Mouse (Mus musculus) heart, embryonic 16.5 days (tissue): ENCODE data around the gene Pcyt2. TPM values are rescaled to one million over a fixed set of nuclear protein-coding genes. Genes with fewer than 3 reads are reported as not detected.

Experiments
- ATAC-seq: fragments of 200-750 bp; cut with Nextera tagmentation; replicated peaks from 2 replicates; pipeline ENCODE4 v1.8.0; 2017; ENCODE audit warnings: moderate number of reproducible peaks; ENCODE audit not compliant: insufficient read depth, low FRiP score; ENCODE audit errors: extremely low read depth
- H3K27ac ChIP-seq: fragments of 300-500 bp; sonication (generic); 2 replicates; pipeline ENCODE4 v1.5.1; 2014; ENCODE audit warnings: mild to moderate bottlenecking, low read length, control low read depth, moderate library complexity
- H3K27me3 ChIP-seq: fragments of 300-500 bp; sonication (generic); 2 replicates; pipeline ENCODE4 v1.6.1; 2014; ENCODE audit warnings: low read length, mixed read lengths; ENCODE audit not compliant: control insufficient read depth, insufficient read depth
- H3K36me3 ChIP-seq: fragments of 300-500 bp; sonication (generic); 2 replicates; pipeline ENCODE4 v1.6.1; 2014; ENCODE audit not compliant: control insufficient read depth, insufficient read depth
- H3K4me1 ChIP-seq: fragments of 300-500 bp; sonication (generic); 2 replicates; pipeline ENCODE4 v1.6.1; 2014; ENCODE audit warnings: low read length, mixed read lengths; ENCODE audit not compliant: control insufficient read depth, insufficient read depth
- H3K4me2 ChIP-seq: fragments of 300-500 bp; sonication (generic); 2 replicates; pipeline ENCODE4 v1.6.1; 2014; ENCODE audit warnings: low read depth, mild to moderate bottlenecking, control low read depth, low read length
- H3K4me3 ChIP-seq: fragments of 300-500 bp; sonication (generic); 2 replicates; pipeline ENCODE4 v1.5.1; 2014; ENCODE audit warnings: mild to moderate bottlenecking, control low read depth, low read length
- H3K9ac ChIP-seq: fragments of 300-500 bp; sonication (generic); 2 replicates; pipeline ENCODE4 v1.6.1; 2014; ENCODE audit warnings: low read length, control low read depth
- H3K9me3 ChIP-seq: fragments of 300-500 bp; sonication (generic); replicated peaks from 2 replicates; pipeline ENCODE4 v1.6.1; 2016; ENCODE audit warnings: low read length; ENCODE audit not compliant: control insufficient read depth
- WGBS: fragments of 180-500 bp; shearing (Covaris S2); extraction: QIAGEN DNeasy Blood & Tissue Kit; methylation state at CpG from one replicate; pipeline ENCODE4 v1.1.7; 2014; 5-methylcytosine and 5-hydroxymethylcytosine counted together
- polyA plus RNA-seq: library from polyadenylated mRNA; unstranded; fragments of >200 nt; fragmentation: Nextera tagmentation; extraction: Ambion mirVana; gene quantifications from 2 replicates; pipeline ENCODE4 v1.2.1, GENCODE M21; 2015

Pcyt2 gene
- polyA plus RNA-seq, 1 experiment from 2014 or later = 109 TPM

DNA sequence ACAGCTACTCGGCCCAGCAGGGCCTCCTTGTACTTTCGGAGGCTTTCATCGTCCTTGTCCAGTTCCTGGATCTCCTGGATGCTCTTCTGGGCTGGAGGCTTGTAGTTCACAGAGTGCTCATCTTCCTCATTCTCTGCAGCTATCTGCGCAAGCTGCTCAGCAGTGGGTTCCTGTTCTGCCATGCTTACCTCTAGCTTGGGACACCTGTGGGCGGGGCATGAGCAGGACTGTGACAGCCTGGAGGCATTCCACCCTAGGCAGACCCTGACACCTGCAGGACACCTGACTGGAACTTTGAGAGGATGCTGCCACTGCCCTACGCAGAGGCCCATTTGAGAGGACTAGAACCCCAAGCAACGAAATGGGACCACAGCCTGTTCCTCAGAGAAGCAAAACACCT lies 37.5 kb downstream of the Pcyt2 start:
- 47% methylated on average over 7 of the region's 7 CpGs for WGBS
- H3K27ac ChIP-seq = peak overlapping the region; percentile 92
- ATAC-seq = no peak
- H3K36me3 ChIP-seq = peaks cover 31% of the 10 kb centered on the region
- H3K4me1 ChIP-seq = peaks cover 20% of the 10 kb centered on the region
- peak overlapping the region; percentile 95 for H3K9ac ChIP-seq
- peaks cover 3% of the 10 kb centered on the region; the same call in 1 of the 2 replicates for H3K9me3 ChIP-seq
- peak overlapping the region; percentile 92 for H3K4me3 ChIP-seq
- H3K4me2 ChIP-seq = peak overlapping the region; percentile 95
- H3K27me3 ChIP-seq = no peaks in the 10 kb centered on the region

DNA sequence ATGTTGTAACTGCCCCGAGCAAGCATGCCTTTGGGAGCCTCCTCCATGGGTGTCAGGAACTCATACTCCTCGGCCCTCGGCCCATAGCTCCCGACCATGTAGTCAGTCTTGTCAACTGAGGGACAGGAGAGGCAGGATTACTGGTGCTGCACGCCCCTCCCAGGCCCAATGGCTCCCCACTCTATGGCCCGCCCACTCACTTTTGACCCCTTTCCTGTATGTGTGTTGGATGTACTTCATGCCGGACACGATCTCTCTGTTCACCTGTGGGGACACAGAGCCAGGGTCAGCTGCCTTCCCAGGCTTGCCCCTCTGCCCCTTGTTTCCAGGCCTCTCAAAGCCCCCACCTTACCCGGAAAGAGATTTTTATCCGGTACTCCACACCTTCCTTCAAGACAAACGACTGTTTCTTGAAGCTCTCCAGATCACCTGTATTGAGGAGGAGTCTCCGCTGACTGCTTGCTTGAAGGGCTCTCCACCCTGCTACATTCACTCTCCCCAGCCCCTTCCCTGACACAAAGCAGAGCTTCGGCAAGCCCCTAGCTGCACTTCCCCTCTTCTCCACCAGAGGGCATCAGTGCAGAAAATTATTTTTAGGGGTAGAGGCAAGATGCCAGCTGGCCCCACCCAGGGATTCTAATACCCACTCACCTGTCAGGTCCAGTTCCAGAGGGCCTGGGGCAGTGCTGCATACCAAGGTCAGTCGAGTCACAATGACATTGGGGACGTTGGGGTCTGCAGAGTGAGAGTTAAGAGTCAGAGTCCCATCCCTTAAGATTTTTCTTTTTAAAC lies 38.2 kb downstream of the Pcyt2 start:
- Histone ChIP-seq H3K27ac (peak overlapping the region; percentile 92), H3K27me3 (no peaks in the 10 kb centered on the region), H3K4me2 (peak overlapping the region; percentile 95), H3K9ac (peak overlapping the region; percentile 95), H3K9me3 (peaks cover 3% of the 10 kb centered on the region; the same call in 1 of the 2 replicates), H3K4me1 (peaks cover 24% of the 10 kb centered on the region), H3K4me3 (peak overlapping the region; percentile 92), H3K36me3 (peaks cover 29% of the 10 kb centered on the region)
- 49% methylated on average over 15 of the region's 15 CpGs for whole genome bisulfite sequencing
- ATAC-seq = no peak

GRCm38 (mm10) chr11:120578694-120579243 lies 39.0 kb downstream of the Pcyt2 start:
- Histone ChIP-seq H3K36me3 (peaks cover 23% of the 10 kb centered on the region), H3K4me1 (peaks cover 29% of the 10 kb centered on the region), H3K9me3 (peaks cover under 1% of the 10 kb centered on the region; the same call in 1 of the 2 replicates), H3K4me3 (no peak overlapping the region), H3K4me2 (no peak overlapping the region), H3K27me3 (no peaks in the 10 kb centered on the region), H3K27ac (no peak overlapping the region), H3K9ac (no peak overlapping the region; the same call in 1 of the 2 replicates)
- WGBS = 61% methylated on average over 11 of the region's 11 CpGs
- no peak for ATAC-seq

GRCm38 (mm10) chr11:120578024-120578693 lies 39.6 kb downstream of the Pcyt2 start:
- no peak for ATAC-seq
- peaks cover 22% of the 10 kb centered on the region for H3K36me3 ChIP-seq
- 78% methylated on average over 10 of the region's 10 CpGs for WGBS
- H3K4me3 ChIP-seq = no peak overlapping the region
- no peaks in the 10 kb centered on the region for H3K9me3 ChIP-seq
- no peak overlapping the region for H3K4me2 ChIP-seq
- H3K27me3 ChIP-seq = no peaks in the 10 kb centered on the region
- H3K4me1 ChIP-seq = peaks cover 29% of the 10 kb centered on the region
- H3K27ac ChIP-seq = no peak overlapping the region
- no peak overlapping the region for H3K9ac ChIP-seq

GRCm38 (mm10) chr11:120577211-120578023 lies 40.3 kb downstream of the Pcyt2 start:
- 83% methylated on average over 7 of the region's 7 CpGs for WGBS
- Histone ChIP-seq H3K9me3 (no peaks in the 10 kb centered on the region), H3K4me3 (no peak overlapping the region), H3K27ac (no peak overlapping the region), H3K27me3 (no peaks in the 10 kb centered on the region), H3K9ac (no peak overlapping the region), H3K36me3 (peaks cover 22% of the 10 kb centered on the region), H3K4me1 (peaks cover 29% of the 10 kb centered on the region), H3K4me2 (no peak overlapping the region)
- ATAC-seq = no peak

GRCm38 (mm10) chr11:120576365-120576981 lies 41.3 kb downstream of the Pcyt2 start:
- H3K36me3 ChIP-seq = peaks cover 22% of the 10 kb centered on the region
- H3K4me2 ChIP-seq = no peak overlapping the region
- peaks cover 29% of the 10 kb centered on the region for H3K4me1 ChIP-seq
- H3K9ac ChIP-seq = no peak overlapping the region
- H3K27me3 ChIP-seq = no peaks in the 10 kb centered on the region
- WGBS = 82% methylated on average over 3 of the region's 3 CpGs
- no peak overlapping the region for H3K4me3 ChIP-seq
- no peak for ATAC-seq
- no peak overlapping the region for H3K27ac ChIP-seq
- no peaks in the 10 kb centered on the region for H3K9me3 ChIP-seq

GRCm38 (mm10) chr11:120575940-120576339 lies 41.8 kb downstream of the Pcyt2 start:
- Histone ChIP-seq H3K4me2 (no peak overlapping the region), H3K4me1 (peaks cover 33% of the 10 kb centered on the region), H3K27me3 (no peaks in the 10 kb centered on the region), H3K9me3 (no peaks in the 10 kb centered on the region), H3K36me3 (peaks cover 28% of the 10 kb centered on the region), H3K4me3 (no peak overlapping the region), H3K9ac (no peak overlapping the region), H3K27ac (no peak overlapping the region)
- no peak for ATAC-seq

- H3K9me3 ChIP-seq = no peaks in the 10 kb centered on the region
- peaks cover 37% of the 10 kb centered on the region for H3K36me3 ChIP-seq
- no peak overlapping the region for H3K9ac ChIP-seq
- 84% methylated on average over 2 of the region's 2 CpGs for WGBS
- H3K4me1 ChIP-seq = peaks cover 29% of the 10 kb centered on the region
- no peak for ATAC-seq
- H3K27ac ChIP-seq = no peak overlapping the region; the same call in 1 of the 2 replicates
- no peak overlapping the region for H3K4me3 ChIP-seq
- no peaks in the 10 kb centered on the region for H3K27me3 ChIP-seq
- no peak overlapping the region for H3K4me2 ChIP-seq
Observed at GRCm38 (mm10) chr11:120575046-120575445, 42.7 kb downstream of the Pcyt2 start.
